Mouse (Mus musculus) heart, embryonic 11.5 days (tissue): ENCODE measurements around the gene Fam50a. TPM values are rescaled to one million over a fixed set of nuclear protein-coding genes. Genes with fewer than 3 reads are reported as not detected.

ENCODE experiments used
- ATAC-seq: fragments of 200-750 bp; cut with Nextera tagmentation; replicated peaks from 2 replicates; pipeline ENCODE4 v1.8.0; 2017; ENCODE audit warnings: moderate library complexity; ENCODE audit not compliant: insufficient number of reproducible peaks, low FRiP score, low TSS enrichment
- H3K27ac ChIP-seq: fragments of 300-500 bp; sonication (generic); 2 replicates; pipeline ENCODE4 v1.5.1; 2014; ENCODE audit warnings: mild to moderate bottlenecking, low read depth, low read length
- H3K27me3 ChIP-seq: fragments of 300-500 bp; sonication (generic); 2 replicates; pipeline ENCODE4 v1.6.1; 2014; ENCODE audit warnings: mild to moderate bottlenecking, low read length, mixed read lengths; ENCODE audit not compliant: control insufficient read depth, insufficient read depth
- H3K36me3 ChIP-seq: fragments of 300-500 bp; sonication (generic); 2 replicates; pipeline ENCODE4 v1.6.1; 2014; ENCODE audit warnings: mild to moderate bottlenecking, low read length, moderate library complexity, mixed read lengths; ENCODE audit not compliant: control insufficient read depth, insufficient read depth
- H3K4me1 ChIP-seq: fragments of 300-500 bp; sonication (generic); 2 replicates; pipeline ENCODE4 v1.6.1; 2014; ENCODE audit warnings: low read length; ENCODE audit not compliant: control insufficient read depth, insufficient read depth
- H3K4me2 ChIP-seq: fragments of 300-500 bp; sonication (generic); 2 replicates; pipeline ENCODE4 v1.6.1; 2014; ENCODE audit warnings: mild to moderate bottlenecking, moderate library complexity
- H3K4me3 ChIP-seq: fragments of 300-500 bp; sonication (generic); 2 replicates; pipeline ENCODE4 v1.5.1; 2014; ENCODE audit warnings: low read depth, low read length
- H3K9ac ChIP-seq: fragments of 300-500 bp; sonication (generic); 2 replicates; pipeline ENCODE4 v1.6.1; 2014; ENCODE audit warnings: mild to moderate bottlenecking, low read depth, low read length, moderate library complexity
- H3K9me3 ChIP-seq: fragments of 300-500 bp; sonication (generic); replicated peaks from 2 replicates; pipeline ENCODE4 v1.6.1; 2016; ENCODE audit warnings: low read length; ENCODE audit not compliant: control insufficient read depth
- WGBS: fragments of 180-500 bp; shearing (Covaris S2); extraction: QIAGEN DNeasy Blood & Tissue Kit; methylation state at CpG from one replicate; pipeline ENCODE4 v1.1.7; 2014; ENCODE audit not compliant: insufficient replicate concordance; 5-methylcytosine and 5-hydroxymethylcytosine counted together
- polyA plus RNA-seq: library from polyadenylated mRNA; unstranded; fragments of >200 nt; fragmentation: Nextera tagmentation; extraction: Ambion mirVana; gene quantifications from 2 replicates; pipeline ENCODE4 v1.2.1, GENCODE M21; 2014

The Fam50a gene
- polyA plus RNA-seq, 1 experiment from 2014 or later: 52.9 TPM

- Histone ChIP-seq H3K36me3 (no peaks in the 10 kb centered on the region), H3K4me3 (peak within 1 kb of the TSS; percentile 55), H3K4me2 (peak within 1 kb of the TSS; percentile 79), H3K9me3 (no peaks in the 10 kb centered on the region), H3K9ac (peak within 1 kb of the TSS; percentile 73), H3K27me3 (no peaks in the 10 kb centered on the region), H3K27ac (peak within 1 kb of the TSS; percentile 78), H3K4me1 (peaks cover 2% of the 10 kb centered on the region; the same call in 1 of the 2 replicates)
- peak; percentile 92 for ATAC-seq
- 15% methylated on average over 16 of the region's 16 CpGs for WGBS
Observed at GRCm38 (mm10) chrX:74281732-74282394, 31.0 kb upstream of the Fam50a start, which contains the start of the genes Taz and Dnase1l1. Gene Taz, plus strand, starts transcription at chrX:74281912. Gene Dnase1l1, minus strand, starts transcription at chrX:74282337.

GRCm38 (mm10) chrX:74282395-74283091 is 30.3 kb upstream of the Fam50a start:
- Histone ChIP-seq H3K36me3 (no peaks in the 10 kb centered on the region), H3K27ac (peak overlapping the region; percentile 78), H3K4me3 (peak overlapping the region; percentile 55), H3K4me1 (peaks cover 2% of the 10 kb centered on the region; the same call in 1 of the 2 replicates), H3K9me3 (no peaks in the 10 kb centered on the region), H3K9ac (peak overlapping the region; percentile 73), H3K4me2 (peak overlapping the region; percentile 79), H3K27me3 (no peaks in the 10 kb centered on the region)
- peak; percentile 40 for ATAC-seq
- 16% methylated on average over 39 of the region's 39 CpGs for WGBS

GRCm38 (mm10) chrX:74283092-74283437 is 29.8 kb upstream of the Fam50a start:
- 55% methylated on average over 5 of the region's 5 CpGs for WGBS
- peak overlapping the region; percentile 73 for H3K9ac ChIP-seq
- H3K27ac ChIP-seq: peak overlapping the region; percentile 78
- peaks cover 2% of the 10 kb centered on the region; the same call in 1 of the 2 replicates for H3K4me1 ChIP-seq
- no peak for ATAC-seq
- H3K4me3 ChIP-seq: peak overlapping the region; percentile 55
- no peaks in the 10 kb centered on the region for H3K36me3 ChIP-seq
- H3K4me2 ChIP-seq: peak overlapping the region; percentile 79
- H3K27me3 ChIP-seq: no peaks in the 10 kb centered on the region
- H3K9me3 ChIP-seq: no peaks in the 10 kb centered on the region

DNA sequence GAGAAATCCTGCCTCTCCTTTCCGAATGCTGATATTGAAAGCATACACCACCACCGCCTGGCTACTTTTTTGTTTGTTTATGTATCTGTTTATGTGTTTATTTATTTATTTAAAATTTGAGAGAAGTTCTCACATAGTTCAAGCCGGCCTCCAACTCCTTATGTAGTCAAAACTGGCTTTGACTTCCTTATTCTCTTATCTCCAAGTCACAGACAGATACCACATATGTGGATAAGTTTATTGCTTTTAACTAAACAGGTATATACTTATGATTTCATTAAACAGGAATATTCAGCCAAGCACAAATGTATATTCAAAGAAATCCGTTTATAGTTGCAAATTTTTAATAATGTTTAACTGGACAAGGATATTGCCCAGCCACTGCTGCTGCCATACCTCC is 19.4 kb upstream of the Fam50a start:
- Histone ChIP-seq H3K4me3 (no peak overlapping the region), H3K4me2 (no peak overlapping the region), H3K27me3 (no peaks in the 10 kb centered on the region), H3K4me1 (0 out of 2 replicates have a peak, but pooled peaks cover 3% of the 10 kb centered on the region), H3K9ac (no peak overlapping the region), H3K36me3 (no peaks in the 10 kb centered on the region; the same call in 1 of the 2 replicates), H3K27ac (no peak overlapping the region), H3K9me3 (no peaks in the 10 kb centered on the region)
- 64% methylated on average over 4 of the region's 4 CpGs for WGBS
- ATAC-seq: no peak

GRCm38 (mm10) chrX:74296538-74297448 is 16.0 kb upstream of the Fam50a start, which contains the start of gene Atp6ap1:
Gene Atp6ap1, plus strand, starts transcription at chrX:74297097.
- peak within 1 kb of the TSS; percentile 80 for H3K9ac ChIP-seq
- 0 out of 2 replicates have a peak, but pooled peaks cover 3% of the 10 kb centered on the region for H3K4me1 ChIP-seq
- no peaks in the 10 kb centered on the region for H3K27me3 ChIP-seq
- peak; percentile 98 for ATAC-seq
- H3K4me2 ChIP-seq: peak within 1 kb of the TSS; percentile 72
- no peaks in the 10 kb centered on the region for H3K9me3 ChIP-seq
- H3K27ac ChIP-seq: peak within 1 kb of the TSS; percentile 54
- peaks cover 3% of the 10 kb centered on the region; the same call in 1 of the 2 replicates for H3K36me3 ChIP-seq
- H3K4me3 ChIP-seq: peak within 1 kb of the TSS; percentile 67
- WGBS: 15% methylated on average over 34 of the region's 37 CpGs

- peaks cover 5% of the 10 kb centered on the region for H3K36me3 ChIP-seq
- no peak overlapping the region for H3K4me3 ChIP-seq
- no peaks in the 10 kb centered on the region for H3K27me3 ChIP-seq
- H3K9me3 ChIP-seq: no peaks in the 10 kb centered on the region
- no peak overlapping the region for H3K4me2 ChIP-seq
- 0 out of 2 replicates have a peak, but pooled peaks cover 3% of the 10 kb centered on the region for H3K4me1 ChIP-seq
- H3K9ac ChIP-seq: no peak overlapping the region
- WGBS: 74% methylated on average over 1 of the region's 1 CpGs
- no peak overlapping the region for H3K27ac ChIP-seq
- ATAC-seq: no peak
Observed at GRCm38 (mm10) chrX:74298348-74298747, 14.5 kb upstream of the Fam50a start.

DNA sequence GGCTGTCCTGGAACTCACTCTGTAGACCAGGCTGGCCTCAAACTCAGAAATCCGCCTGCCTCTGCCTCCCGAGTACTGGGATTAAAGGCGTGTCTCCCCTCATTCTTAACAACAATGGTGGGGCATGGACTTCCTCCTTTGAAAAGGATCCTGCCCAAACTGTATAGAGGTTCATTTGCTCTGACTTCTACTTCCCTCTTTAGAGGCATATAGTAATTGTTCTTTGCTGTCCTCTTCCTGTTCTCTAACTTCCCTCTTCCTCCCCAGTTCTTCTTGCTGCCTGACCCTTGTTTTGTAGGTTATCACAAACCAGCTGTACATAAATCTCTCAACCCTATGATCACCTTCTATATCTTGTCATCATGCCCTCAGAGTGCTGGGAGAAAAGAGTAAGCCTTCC is 13.1 kb upstream of the Fam50a start:
- Histone ChIP-seq H3K27me3 (no peaks in the 10 kb centered on the region), H3K36me3 (peaks cover 5% of the 10 kb centered on the region), H3K9ac (no peak overlapping the region), H3K27ac (no peak overlapping the region), H3K4me1 (0 out of 2 replicates have a peak, but pooled peaks cover 3% of the 10 kb centered on the region), H3K9me3 (no peaks in the 10 kb centered on the region), H3K4me2 (no peak overlapping the region), H3K4me3 (no peak overlapping the region)
- 86% methylated on average over 3 of the region's 3 CpGs for WGBS
- no peak for ATAC-seq
